In genomic region chr10:91027468-91027867, GRCm38 (mm10) we compare ENCODE assay signal across 24 mouse cellular contexts.
"Had no signal": no experiment of that assay in that cellular context is flagged by ENCODE, and none has a peak within 500 bp of the region (broad histone marks: within the 10 kb centered on the region; RNA-seq: fewer than 3 reads in every experiment).

No protein-coding gene starts in this region.

- H3K27ac ChIP-seq: intestine, embryonic 15.5 days; kidney, embryonic 15.5 days; limb, embryonic 12.5 days; limb, embryonic 15.5 days; liver, embryonic 14.5 days; macrophage; midbrain, embryonic 12.5 days; midbrain, embryonic 15.5 days; neural tube, embryonic 12.5 days; neural tube, embryonic 15.5 days had no signal

- H3K9ac ChIP-seq: intestine, embryonic 15.5 days; kidney, embryonic 15.5 days; limb, embryonic 12.5 days; limb, embryonic 15.5 days; liver, embryonic 14.5 days; liver, postnatal 0 days; lung, embryonic 14.5 days; midbrain, embryonic 12.5 days; midbrain, embryonic 15.5 days; neural tube, embryonic 12.5 days; neural tube, embryonic 15.5 days had no signal

- H3K27me3 ChIP-seq: intestine, embryonic 15.5 days; kidney, embryonic 15.5 days; limb, embryonic 12.5 days; limb, embryonic 15.5 days; midbrain, embryonic 12.5 days; midbrain, embryonic 15.5 days; neural tube, embryonic 12.5 days; neural tube, embryonic 15.5 days had no signal

- H3K4me1 ChIP-seq: intestine, embryonic 15.5 days; kidney, embryonic 15.5 days; limb, embryonic 12.5 days; limb, embryonic 15.5 days; midbrain, embryonic 12.5 days; midbrain, embryonic 15.5 days; neural tube, embryonic 12.5 days had no signal

- H3K4me3 ChIP-seq: intestine, embryonic 15.5 days; kidney, embryonic 15.5 days; limb, embryonic 12.5 days; limb, embryonic 15.5 days; midbrain, embryonic 12.5 days; midbrain, embryonic 15.5 days; neural tube, embryonic 12.5 days; neural tube, embryonic 15.5 days had no signal

- ATAC-seq: intestine, embryonic 15.5 days; liver, postnatal 0 days; lung, postnatal 0 days; midbrain, embryonic 15.5 days had no signal

- DNase-seq: kidney, adult 11 months; kidney, adult 8-10 months; kidney, postnatal 10 days; kidney, postnatal 36 days; left cerebral cortex, postnatal 4 days; liver, postnatal 0 days; lung, embryonic 14.5 days; right cerebral cortex, adult 18-20 months; right cerebral cortex, postnatal 14 days; right cerebral cortex, postnatal 4 days; thymus, adult 18-20 months; thymus, postnatal 36 days had no signal

- H3K9me3 ChIP-seq: intestine, embryonic 15.5 days; kidney, embryonic 15.5 days; limb, embryonic 12.5 days; limb, embryonic 15.5 days; midbrain, embryonic 12.5 days; midbrain, embryonic 15.5 days; neural tube, embryonic 12.5 days; neural tube, embryonic 15.5 days had no signal

- H3K4me2 ChIP-seq: intestine, embryonic 15.5 days; kidney, embryonic 15.5 days; limb, embryonic 12.5 days; limb, embryonic 15.5 days; liver, embryonic 11.5 days; lung, embryonic 14.5 days; midbrain, embryonic 12.5 days; midbrain, embryonic 15.5 days; neural tube, embryonic 12.5 days; neural tube, embryonic 15.5 days had no signal
